Mouse (Mus musculus) embryonic facial prominence, embryonic 11.5 days (tissue): ENCODE results near the gene Prps2. TPM values are rescaled to one million over a fixed set of nuclear protein-coding genes. Genes with fewer than 3 reads are reported as not detected.

Source experiments
- ATAC-seq: fragments of 200-750 bp; cut with Nextera tagmentation; replicated peaks from 2 replicates; pipeline ENCODE4 v1.8.0; 2017; ENCODE audit warnings: low read depth; ENCODE audit not compliant: insufficient number of reproducible peaks, low FRiP score, low TSS enrichment
- DNase-seq: peaks from one replicate; pipeline ENCODE4 v3.0.0-alpha.2; 2015; ENCODE audit warnings: low spot score
- H3K27ac ChIP-seq: fragments of 300-500 bp; sonication (generic); replicated peaks from 2 replicates; pipeline ENCODE4 v1.5.1; 2014; ENCODE audit warnings: mild to moderate bottlenecking, low read depth, low read length, control low read depth
- H3K27me3 ChIP-seq: fragments of 300-500 bp; sonication (generic); 2 replicates; pipeline ENCODE4 v1.6.1; 2014; ENCODE audit warnings: mild to moderate bottlenecking, low read length, moderate library complexity, mixed read lengths; ENCODE audit not compliant: control insufficient read depth, insufficient read depth
- H3K36me3 ChIP-seq: fragments of 300-500 bp; sonication (generic); replicated peaks from 2 replicates; pipeline ENCODE4 v1.6.1; 2014; ENCODE audit warnings: low read depth, mild to moderate bottlenecking, low read length, moderate library complexity, mixed read lengths; ENCODE audit not compliant: control insufficient read depth, insufficient read depth
- H3K4me1 ChIP-seq: fragments of 300-500 bp; sonication (generic); 2 replicates; pipeline ENCODE4 v1.6.1; 2014; ENCODE audit warnings: low read length, mixed read lengths; ENCODE audit not compliant: control insufficient read depth, insufficient read depth
- H3K4me2 ChIP-seq: fragments of 300-500 bp; sonication (generic); 2 replicates; pipeline ENCODE4 v1.6.1; 2014; ENCODE audit warnings: low read depth, mild to moderate bottlenecking, control low read depth, low read length, moderate library complexity
- H3K4me3 ChIP-seq: fragments of 300-500 bp; sonication (generic); 2 replicates; pipeline ENCODE4 v1.5.1; 2014; ENCODE audit warnings: low read depth, low read length, control low read depth
- H3K9ac ChIP-seq: fragments of 300-500 bp; sonication (generic); replicated peaks from 2 replicates; pipeline ENCODE4 v1.6.1; 2014; ENCODE audit warnings: mild to moderate bottlenecking, control low read depth, low read length
- H3K9me3 ChIP-seq: fragments of 300-500 bp; sonication (generic); replicated peaks from 2 replicates; pipeline ENCODE4 v1.6.1; 2016; ENCODE audit warnings: mild to moderate bottlenecking, low read length, inconsistent platforms, mixed read lengths; ENCODE audit not compliant: control insufficient read depth
- WGBS: fragments of 180-500 bp; shearing (Covaris S2); extraction: QIAGEN DNeasy Blood & Tissue Kit; methylation state at CpG from one replicate; pipeline ENCODE4 v1.1.7; 2014; 5-methylcytosine and 5-hydroxymethylcytosine counted together
- polyA plus RNA-seq: library from polyadenylated mRNA; unstranded; fragments of >200 nt; fragmentation: Nextera tagmentation; extraction: Ambion mirVana; gene quantifications from 2 replicates; pipeline ENCODE4 v1.2.1, GENCODE M21; 2014

Prps2 gene
- polyA plus RNA-seq, 1 experiment from 2014 or later = 17.0 TPM

DNA sequence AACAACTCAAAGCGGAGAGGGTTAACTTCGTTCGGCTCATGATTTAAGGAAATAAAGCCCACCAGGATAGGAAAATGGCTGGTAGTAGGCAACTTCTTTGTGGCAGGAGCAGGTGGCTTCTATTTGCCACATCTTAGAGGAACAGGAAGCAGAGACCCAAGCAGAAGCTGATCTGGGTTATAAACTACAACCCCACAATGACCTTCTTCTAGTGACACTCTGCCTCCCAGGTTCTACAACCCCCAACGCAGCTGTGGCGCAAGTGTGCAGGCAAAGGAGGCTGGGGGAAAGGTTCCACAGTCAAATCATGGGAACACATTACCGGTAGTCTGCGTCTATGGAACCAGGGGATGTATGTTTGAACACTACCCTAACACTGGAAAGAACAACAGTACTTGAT, 22.8 kb downstream of the Prps2 start:
- Histone ChIP-seq H3K4me1 (no peaks in the 10 kb centered on the region), H3K9ac (no peak overlapping the region), H3K4me3 (no peak overlapping the region), H3K36me3 (no peaks in the 10 kb centered on the region), H3K27me3 (no peaks in the 10 kb centered on the region), H3K27ac (no peak overlapping the region), H3K9me3 (no peaks in the 10 kb centered on the region), H3K4me2 (no peak overlapping the region)
- DNase-seq (no peak), ATAC-seq (no peak)
- 95% methylated on average over 7 of the region's 7 CpGs for WGBS

DNA sequence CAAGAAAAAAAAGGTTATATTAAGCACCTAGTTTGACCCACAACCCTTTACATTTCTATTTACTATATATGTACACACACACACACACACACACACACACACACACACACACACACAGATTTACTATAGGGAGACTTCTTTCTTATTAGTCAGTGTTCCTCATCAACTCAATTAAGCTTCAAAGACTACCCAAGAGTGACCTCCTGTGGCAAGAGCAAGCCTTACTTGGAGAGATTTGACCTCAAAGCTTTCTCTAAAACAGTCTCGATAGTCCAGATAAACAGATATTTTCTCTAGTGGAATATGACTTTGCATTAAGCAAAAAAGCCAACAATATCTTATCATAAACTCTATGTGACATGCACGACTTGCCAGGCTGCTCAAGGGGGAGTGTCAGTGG, 25.1 kb downstream of the Prps2 start:
- H3K36me3 ChIP-seq = no peaks in the 10 kb centered on the region
- no peak overlapping the region for H3K4me3 ChIP-seq
- no peak overlapping the region for H3K4me2 ChIP-seq
- H3K9ac ChIP-seq = no peak overlapping the region
- WGBS = 81% methylated on average over 2 of the region's 2 CpGs
- no peaks in the 10 kb centered on the region for H3K27me3 ChIP-seq
- H3K27ac ChIP-seq = no peak overlapping the region
- ATAC-seq (no peak), DNase-seq (no peak)
- no peaks in the 10 kb centered on the region for H3K4me1 ChIP-seq
- no peaks in the 10 kb centered on the region for H3K9me3 ChIP-seq

DNA sequence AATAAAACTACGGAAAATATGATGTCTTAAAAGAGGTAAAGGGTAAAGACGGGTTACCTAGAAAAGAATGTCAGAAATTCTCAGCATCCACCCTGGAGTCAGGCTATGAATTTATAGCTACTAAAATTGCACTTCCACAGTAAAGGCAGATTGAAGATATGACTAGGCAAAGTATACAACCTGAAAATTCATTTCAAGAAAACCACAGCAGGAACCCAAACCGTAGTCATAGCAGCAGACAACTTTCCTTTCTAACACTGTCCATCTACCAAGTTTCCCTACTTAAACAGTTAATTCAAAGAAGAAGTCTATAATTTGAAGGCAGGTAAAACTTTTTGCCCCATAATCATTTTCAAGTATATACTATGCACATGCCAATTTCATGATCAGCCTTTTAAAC, 26.6 kb downstream of the Prps2 start:
- Histone ChIP-seq H3K9me3 (no peaks in the 10 kb centered on the region), H3K4me2 (no peak overlapping the region), H3K4me1 (no peaks in the 10 kb centered on the region), H3K36me3 (no peaks in the 10 kb centered on the region), H3K27me3 (no peaks in the 10 kb centered on the region), H3K27ac (no peak overlapping the region), H3K9ac (no peak overlapping the region), H3K4me3 (no peak overlapping the region)
- 90% methylated on average over 3 of the region's 3 CpGs for WGBS
- no peak for DNase-seq
- no peak for ATAC-seq

DNA sequence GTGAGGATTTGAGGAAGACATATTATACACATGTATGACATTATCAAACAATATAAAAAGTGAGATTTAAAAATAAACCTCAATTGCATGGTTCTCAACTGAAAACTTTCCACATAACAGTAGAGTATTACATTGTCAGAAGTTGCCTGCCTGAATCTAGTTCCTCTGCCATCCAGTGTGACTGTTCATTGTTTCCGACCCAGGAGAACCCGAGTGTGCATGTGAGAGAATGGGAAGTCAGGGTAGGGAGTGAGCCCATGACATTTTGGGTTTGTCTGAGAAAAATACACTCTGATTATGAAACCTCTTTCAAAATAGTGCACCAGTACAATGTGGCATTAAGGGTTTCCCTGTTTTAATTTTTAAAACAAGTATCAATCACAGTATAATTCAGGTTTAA, 28.9 kb downstream of the Prps2 start:
- DNase-seq (no peak), ATAC-seq (no peak)
- Histone ChIP-seq H3K4me2 (no peak overlapping the region), H3K36me3 (no peaks in the 10 kb centered on the region), H3K27me3 (peaks cover 2% of the 10 kb centered on the region; the same call in 1 of the 2 replicates), H3K4me1 (no peaks in the 10 kb centered on the region), H3K27ac (no peak overlapping the region), H3K9ac (no peak overlapping the region), H3K4me3 (no peak overlapping the region), H3K9me3 (no peaks in the 10 kb centered on the region)
- 81% methylated on average over 2 of the region's 2 CpGs for WGBS

DNA sequence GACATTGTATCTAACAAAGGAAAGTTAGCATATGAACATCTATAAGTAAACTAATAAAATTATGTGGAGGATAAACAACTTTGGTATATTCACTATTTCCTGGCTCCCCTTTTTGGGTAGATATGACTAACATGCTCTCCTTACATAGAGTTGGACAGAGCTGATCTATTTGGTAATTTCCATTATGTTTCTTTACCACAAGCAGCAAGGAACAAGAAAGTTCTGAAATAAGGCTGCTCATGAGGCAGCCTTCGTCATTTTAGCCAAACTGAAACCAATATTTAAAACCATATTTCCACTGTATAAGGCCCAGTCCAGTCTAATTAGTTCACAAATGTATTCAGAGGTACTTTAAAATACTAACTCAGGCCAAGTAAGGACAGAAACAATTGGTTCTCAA, 36.1 kb downstream of the Prps2 start:
- WGBS = 63% methylated on average over 1 of the region's 1 CpGs
- peaks cover 2% of the 10 kb centered on the region; the same call in 1 of the 2 replicates for H3K27me3 ChIP-seq
- H3K27ac ChIP-seq = no peak overlapping the region
- H3K4me1 ChIP-seq = no peaks in the 10 kb centered on the region
- H3K9me3 ChIP-seq = no peaks in the 10 kb centered on the region
- H3K4me2 ChIP-seq = no peak overlapping the region
- no peaks in the 10 kb centered on the region for H3K36me3 ChIP-seq
- H3K4me3 ChIP-seq = no peak overlapping the region
- DNase-seq (no peak), ATAC-seq (no peak)
- H3K9ac ChIP-seq = no peak overlapping the region

DNA sequence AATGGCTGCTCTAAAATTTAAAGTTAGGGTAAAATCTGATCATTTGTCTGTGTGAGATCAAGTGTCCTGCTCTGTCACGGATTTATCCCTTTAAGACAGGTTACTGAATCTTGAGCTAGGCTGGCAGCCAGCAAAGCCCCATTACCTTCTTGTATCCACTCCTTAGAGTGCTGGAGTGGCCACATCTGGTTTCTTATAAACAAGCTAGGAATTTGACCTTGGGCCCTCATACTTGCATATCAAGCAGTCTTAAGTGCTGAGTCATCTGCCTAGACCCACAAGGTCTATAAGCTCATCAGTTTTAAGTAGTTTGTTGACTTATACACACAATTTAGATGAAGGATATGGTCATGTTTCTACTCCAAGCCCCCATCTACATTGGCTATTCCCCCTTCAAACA, 38.2 kb downstream of the Prps2 start:
- ATAC-seq = no peak
- H3K9ac ChIP-seq = no peak overlapping the region
- H3K4me1 ChIP-seq = no peaks in the 10 kb centered on the region
- DNase-seq = no peak
- no peaks in the 10 kb centered on the region for H3K36me3 ChIP-seq
- no peak overlapping the region for H3K27ac ChIP-seq
- H3K9me3 ChIP-seq = no peaks in the 10 kb centered on the region
- no peak overlapping the region for H3K4me2 ChIP-seq
- 77% methylated on average over 1 of the region's 1 CpGs for WGBS
- H3K4me3 ChIP-seq = no peak overlapping the region
- no peaks in the 10 kb centered on the region for H3K27me3 ChIP-seq

DNA sequence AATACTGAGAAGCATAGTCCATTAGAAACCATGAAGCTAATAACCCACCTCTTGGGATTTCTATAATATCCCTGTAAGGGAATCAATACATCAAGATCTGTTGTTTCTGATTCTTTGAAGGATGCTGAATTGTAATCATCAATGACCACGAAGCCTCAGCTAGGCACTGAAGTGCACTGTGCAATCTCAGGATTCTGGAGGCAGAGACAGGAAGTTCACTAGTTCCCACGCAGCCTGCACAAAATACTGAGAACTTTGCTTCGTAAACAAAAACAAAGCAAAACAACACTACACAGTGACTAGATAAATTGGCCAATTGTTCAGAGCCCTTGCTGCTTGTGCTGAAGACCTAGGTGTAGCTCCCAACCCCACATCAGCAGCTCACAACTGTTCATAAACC, 40.7 kb downstream of the Prps2 start:
- Histone ChIP-seq H3K4me2 (no peak overlapping the region), H3K27me3 (no peaks in the 10 kb centered on the region), H3K9me3 (no peaks in the 10 kb centered on the region), H3K36me3 (no peaks in the 10 kb centered on the region), H3K4me3 (no peak overlapping the region), H3K27ac (no peak overlapping the region), H3K9ac (no peak overlapping the region), H3K4me1 (no peaks in the 10 kb centered on the region)
- DNase-seq (no peak), ATAC-seq (no peak)
- WGBS = 79% methylated on average over 3 of the region's 3 CpGs

DNA sequence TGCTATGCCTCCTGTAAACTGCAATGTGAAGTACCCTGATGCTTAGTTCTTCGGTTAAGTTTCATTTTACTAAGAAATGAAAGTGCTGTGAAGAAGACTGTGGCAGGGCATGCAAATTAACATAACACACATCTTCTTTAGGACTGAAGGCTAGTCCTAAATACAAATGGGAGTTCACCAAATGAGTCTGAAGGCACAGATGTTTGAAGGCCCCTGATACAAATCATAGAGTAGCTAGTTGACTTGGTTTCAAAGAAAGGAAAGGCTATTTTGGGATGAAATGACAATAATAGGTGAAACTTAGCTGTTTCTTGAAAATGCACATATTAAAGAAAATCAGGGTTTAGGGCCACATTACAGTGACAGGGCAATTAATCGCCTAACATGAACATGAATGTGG, 42.4 kb downstream of the Prps2 start:
- Histone ChIP-seq H3K4me2 (no peak overlapping the region), H3K4me1 (no peaks in the 10 kb centered on the region), H3K4me3 (no peak overlapping the region), H3K9me3 (no peaks in the 10 kb centered on the region), H3K27ac (no peak overlapping the region), H3K9ac (no peak overlapping the region), H3K36me3 (no peaks in the 10 kb centered on the region), H3K27me3 (no peaks in the 10 kb centered on the region)
- no peak for ATAC-seq
- no peak for DNase-seq
- WGBS = 88% methylated on average over 2 of the region's 2 CpGs
